Mouse (Mus musculus) stomach, embryonic 16.5 days (tissue): ENCODE measurements around the gene Anp32a. TPM values are rescaled to one million over a fixed set of nuclear protein-coding genes. Genes with fewer than 3 reads are reported as not detected.

Experiments used
- ATAC-seq: fragments of 200-750 bp; cut with Nextera tagmentation; 2 replicates; pipeline ENCODE4 v1.8.0; 2017; ENCODE audit warnings: moderate number of reproducible peaks, moderate TSS enrichment; ENCODE audit not compliant: insufficient read depth, low FRiP score
- H3K27ac ChIP-seq: fragments of 300-500 bp; sonication (generic); 2 replicates; pipeline ENCODE4 v1.5.1; 2014; ENCODE audit warnings: low read length
- H3K27me3 ChIP-seq: fragments of 300-500 bp; sonication (generic); 2 replicates; pipeline ENCODE4 v1.6.1; 2014; ENCODE audit warnings: low read length, control low read depth, mixed read lengths; ENCODE audit not compliant: control insufficient read depth, insufficient read depth
- H3K36me3 ChIP-seq: fragments of 300-500 bp; sonication (generic); 2 replicates; pipeline ENCODE4 v1.6.1; 2014; ENCODE audit warnings: low read length; ENCODE audit not compliant: control insufficient read depth, insufficient read depth
- H3K4me1 ChIP-seq: fragments of 300-500 bp; sonication (generic); 2 replicates; pipeline ENCODE4 v1.6.1; 2014; ENCODE audit warnings: low read length, control low read depth, mixed read lengths; ENCODE audit not compliant: control insufficient read depth, insufficient read depth
- H3K4me2 ChIP-seq: fragments of 300-500 bp; sonication (generic); 2 replicates; pipeline ENCODE4 v1.6.1; 2014; ENCODE audit warnings: low read depth, low read length, mixed read lengths
- H3K4me3 ChIP-seq: fragments of 300-500 bp; sonication (generic); replicated peaks from 2 replicates; pipeline ENCODE4 v1.5.1; 2014; ENCODE audit warnings: mild to moderate bottlenecking, low read length
- H3K9ac ChIP-seq: fragments of 300-500 bp; sonication (generic); 2 replicates; pipeline ENCODE4 v1.6.1; 2014; ENCODE audit warnings: low read length
- H3K9me3 ChIP-seq: fragments of 300-500 bp; sonication (generic); replicated peaks from 2 replicates; pipeline ENCODE4 v1.6.1; 2016; ENCODE audit warnings: low read length, control low read depth; ENCODE audit not compliant: control insufficient read depth
- WGBS: fragments of 180-500 bp; shearing (Covaris S2); extraction: QIAGEN DNeasy Blood & Tissue Kit; methylation state at CpG from one replicate; pipeline ENCODE4 v1.1.7; 2014; 5-methylcytosine and 5-hydroxymethylcytosine counted together
- polyA plus RNA-seq: library from polyadenylated mRNA; unstranded; fragments of >200 nt; fragmentation: Nextera tagmentation; extraction: Ambion mirVana; gene quantifications from 2 replicates; pipeline ENCODE4 v1.2.1, GENCODE M21; 2015

Anp32a gene
- polyA plus RNA-seq, 1 experiment from 2014 or later = 125 TPM

DNA sequence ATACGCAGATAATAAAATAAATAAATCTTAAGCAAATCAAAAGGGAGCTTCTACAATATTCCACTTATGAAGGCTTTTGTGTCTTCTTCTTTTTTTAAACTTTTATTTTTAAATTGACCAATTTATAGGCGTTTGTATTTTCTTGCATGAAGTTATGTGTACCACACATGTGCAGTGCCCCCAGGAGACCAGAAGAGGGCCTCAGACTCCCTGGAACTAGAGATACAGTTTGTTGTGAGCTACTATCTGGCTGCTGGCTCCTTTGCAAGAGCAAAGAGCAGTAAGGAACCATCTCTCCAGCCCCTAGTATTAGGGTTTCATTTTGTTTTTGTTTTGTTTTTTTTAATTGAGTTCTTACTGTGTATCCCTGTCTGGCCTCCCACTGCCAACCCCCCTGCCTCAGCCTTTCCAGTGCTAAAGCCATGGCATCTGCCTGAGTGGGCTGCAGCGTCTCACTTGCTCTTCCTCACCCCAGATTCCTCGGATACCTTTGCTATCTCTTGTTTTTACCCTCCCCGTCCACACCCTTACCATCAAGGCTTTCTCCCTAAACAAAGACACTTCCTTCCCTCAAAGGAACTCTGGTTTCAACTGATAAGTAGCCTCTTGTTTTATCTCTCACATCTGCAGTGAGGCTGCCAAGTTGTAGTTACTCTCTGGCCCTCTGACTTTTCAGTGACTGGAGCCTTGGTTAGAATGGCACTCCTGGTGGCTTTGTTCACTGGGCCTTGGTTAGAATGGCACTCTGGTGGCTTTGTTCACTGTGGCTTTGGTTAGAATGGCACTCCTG, 66.5 kb downstream of the Anp32a start:
- Histone ChIP-seq H3K27ac (no peak overlapping the region), H3K27me3 (no peaks in the 10 kb centered on the region), H3K9ac (no peak overlapping the region), H3K4me1 (no peaks in the 10 kb centered on the region), H3K9me3 (0 out of 2 replicates have a peak, but pooled peaks cover 3% of the 10 kb centered on the region), H3K36me3 (no peaks in the 10 kb centered on the region), H3K4me3 (no peak overlapping the region), H3K4me2 (no peak overlapping the region)
- ATAC-seq = no peak
- WGBS = 59% methylated on average over 5 of the region's 5 CpGs

DNA sequence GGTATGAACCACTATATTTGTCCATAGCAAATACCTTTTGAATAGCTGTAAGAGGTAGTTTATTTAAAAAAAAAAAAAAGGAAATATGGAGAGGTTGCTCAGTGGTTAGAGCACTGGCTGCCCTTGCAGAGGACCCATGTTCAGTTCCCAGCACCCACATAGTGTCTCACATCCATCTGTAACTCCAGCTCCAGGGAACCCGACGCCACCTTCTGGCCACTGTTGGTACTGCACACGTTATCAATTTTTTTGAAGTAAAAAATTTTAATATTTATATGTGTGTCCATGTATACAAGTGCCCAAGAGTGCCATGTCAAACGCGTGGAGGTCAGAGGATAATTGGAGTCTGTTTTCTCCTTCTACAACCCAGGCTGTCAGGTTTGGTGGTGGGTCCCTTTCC, 77.6 kb downstream of the Anp32a start:
- peaks cover 20% of the 10 kb centered on the region for H3K4me1 ChIP-seq
- H3K4me3 ChIP-seq = no peak overlapping the region
- no peak overlapping the region for H3K27ac ChIP-seq
- H3K9me3 ChIP-seq = no peaks in the 10 kb centered on the region
- no peak for ATAC-seq
- H3K9ac ChIP-seq = no peak overlapping the region
- WGBS = 62% methylated on average over 5 of the region's 5 CpGs
- H3K4me2 ChIP-seq = no peak overlapping the region
- no peaks in the 10 kb centered on the region for H3K27me3 ChIP-seq
- no peaks in the 10 kb centered on the region for H3K36me3 ChIP-seq

GRCm38 (mm10) chr9:62420261-62420917, 79.3 kb downstream of the Anp32a start:
- H3K27me3 ChIP-seq = no peaks in the 10 kb centered on the region
- H3K36me3 ChIP-seq = no peaks in the 10 kb centered on the region
- H3K27ac ChIP-seq = peak overlapping the region; percentile 41; the same call in 1 of the 2 replicates
- peak overlapping the region; percentile 66 for H3K4me2 ChIP-seq
- 0 out of 2 replicates have a peak, but pooled peaks have one; percentile 1 for ATAC-seq
- peak overlapping the region; percentile 40; the same call in 1 of the 2 replicates for H3K4me3 ChIP-seq
- H3K9ac ChIP-seq = peak overlapping the region; percentile 72
- peaks cover 17% of the 10 kb centered on the region for H3K4me1 ChIP-seq
- 54% methylated on average over 9 of the region's 10 CpGs for WGBS
- H3K9me3 ChIP-seq = no peaks in the 10 kb centered on the region

GRCm38 (mm10) chr9:62421027-62421426, 79.9 kb downstream of the Anp32a start:
- peak overlapping the region; percentile 66 for H3K4me2 ChIP-seq
- no peaks in the 10 kb centered on the region for H3K9me3 ChIP-seq
- H3K27me3 ChIP-seq = no peaks in the 10 kb centered on the region
- peak overlapping the region; percentile 40 for H3K4me3 ChIP-seq
- H3K27ac ChIP-seq = peak overlapping the region; percentile 52
- WGBS = 4% methylated on average over 13 of the region's 13 CpGs
- H3K4me1 ChIP-seq = peaks cover 17% of the 10 kb centered on the region
- ATAC-seq = peak; percentile 83
- H3K36me3 ChIP-seq = no peaks in the 10 kb centered on the region
- peak overlapping the region; percentile 72 for H3K9ac ChIP-seq

DNA sequence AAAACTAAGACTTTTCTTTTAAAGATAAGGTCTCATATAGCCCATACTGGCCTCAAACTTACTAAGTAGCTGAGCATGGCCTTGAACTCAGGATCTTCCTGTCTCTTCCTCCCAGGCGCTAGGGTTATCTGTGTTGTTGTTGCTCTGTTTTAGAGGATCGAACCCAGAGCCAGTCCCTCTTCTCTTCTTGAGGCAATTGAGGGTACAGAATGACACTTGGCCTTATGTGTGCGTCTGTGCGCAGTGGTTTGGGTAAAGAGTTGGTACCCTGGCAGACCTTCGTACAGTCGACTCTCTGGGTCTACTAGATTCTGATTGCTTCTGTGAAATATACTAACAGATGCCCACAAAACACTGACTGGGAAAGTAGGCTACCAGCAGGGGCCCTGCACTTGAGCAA, 80.8 kb downstream of the Anp32a start:
- 99% methylated on average over 6 of the region's 6 CpGs for WGBS
- Histone ChIP-seq H3K27me3 (no peaks in the 10 kb centered on the region), H3K36me3 (no peaks in the 10 kb centered on the region), H3K4me1 (peaks cover 11% of the 10 kb centered on the region), H3K4me2 (0 out of 2 replicates have a peak overlapping the region, but pooled peaks have one; percentile 66), H3K4me3 (no peak overlapping the region), H3K9me3 (no peaks in the 10 kb centered on the region), H3K27ac (no peak overlapping the region), H3K9ac (no peak overlapping the region)
- ATAC-seq = no peak

DNA sequence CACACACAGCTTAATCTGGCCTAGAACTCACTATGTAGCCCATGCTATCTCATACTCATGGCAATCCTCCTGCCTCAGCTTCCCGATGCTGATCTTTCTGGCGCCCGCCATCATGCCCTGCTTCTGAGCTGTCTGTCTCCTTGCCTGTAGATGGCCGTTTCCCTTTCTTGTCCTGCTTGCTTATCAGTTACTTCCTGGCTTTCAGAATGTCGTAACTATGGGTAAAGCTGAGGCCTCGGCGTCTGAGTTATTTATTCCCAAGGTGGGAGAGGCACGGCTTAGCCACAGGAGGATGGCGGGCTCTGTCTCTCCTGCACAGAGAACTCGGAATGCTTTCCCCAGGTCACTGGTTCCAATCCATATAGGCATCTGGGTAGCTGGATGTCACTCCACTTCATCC, 81.8 kb downstream of the Anp32a start:
- Histone ChIP-seq H3K4me3 (no peak overlapping the region), H3K9me3 (no peaks in the 10 kb centered on the region), H3K4me2 (no peak overlapping the region), H3K27ac (no peak overlapping the region), H3K9ac (no peak overlapping the region), H3K27me3 (no peaks in the 10 kb centered on the region), H3K4me1 (peaks cover 11% of the 10 kb centered on the region), H3K36me3 (no peaks in the 10 kb centered on the region)
- 68% methylated on average over 10 of the region's 10 CpGs for WGBS
- ATAC-seq = no peak

GRCm38 (mm10) chr9:62423871-62424270, 82.8 kb downstream of the Anp32a start:
- Histone ChIP-seq H3K36me3 (no peaks in the 10 kb centered on the region), H3K4me2 (no peak overlapping the region), H3K9ac (no peak overlapping the region), H3K4me1 (peaks cover 11% of the 10 kb centered on the region), H3K4me3 (no peak overlapping the region), H3K9me3 (no peaks in the 10 kb centered on the region), H3K27me3 (no peaks in the 10 kb centered on the region), H3K27ac (no peak overlapping the region)
- WGBS = 95% methylated on average over 10 of the region's 10 CpGs
- ATAC-seq = no peak

GRCm38 (mm10) chr9:62425265-62425664, 84.2 kb downstream of the Anp32a start:
- no peak overlapping the region for H3K9ac ChIP-seq
- 56% methylated on average over 5 of the region's 5 CpGs for WGBS
- no peaks in the 10 kb centered on the region for H3K36me3 ChIP-seq
- no peaks in the 10 kb centered on the region for H3K27me3 ChIP-seq
- no peak overlapping the region for H3K27ac ChIP-seq
- H3K4me3 ChIP-seq = no peak overlapping the region
- no peak overlapping the region for H3K4me2 ChIP-seq
- H3K9me3 ChIP-seq = no peaks in the 10 kb centered on the region
- peaks cover 11% of the 10 kb centered on the region for H3K4me1 ChIP-seq
- no peak for ATAC-seq

GRCm38 (mm10) chr9:62426021-62426420, 84.9 kb downstream of the Anp32a start:
- H3K27ac ChIP-seq = no peak overlapping the region
- WGBS = 88% methylated on average over 19 of the region's 19 CpGs
- H3K27me3 ChIP-seq = no peaks in the 10 kb centered on the region
- peaks cover 4% of the 10 kb centered on the region for H3K4me1 ChIP-seq
- H3K9me3 ChIP-seq = no peaks in the 10 kb centered on the region
- H3K9ac ChIP-seq = no peak overlapping the region
- H3K4me3 ChIP-seq = no peak overlapping the region
- ATAC-seq = no peak
- no peak overlapping the region for H3K4me2 ChIP-seq
- no peaks in the 10 kb centered on the region for H3K36me3 ChIP-seq
